Mouse (Mus musculus) mesoderm, embryonic 11.5 days (tissue): ENCODE data around the gene Ccno.

Source experiments
- DNase-seq: peaks from one replicate; pipeline ENCODE4 v3.0.0-alpha.2; 2012; ENCODE audit warnings: low read depth, low spot score

The Ccno gene

GRCm38 (mm10) chr13:112987532-112987943 lies at the start of gene Ccno:
Gene Ccno, plus strand, starts transcription at chr13:112987802.
- peak; percentile 94 for DNase-seq

- no peak for DNase-seq
Observed at GRCm38 (mm10) chr13:112938130-112938529, 49.5 kb upstream of the Ccno start.

GRCm38 (mm10) chr13:112941879-112942330 lies 45.7 kb upstream of the Ccno start:
- no peak for DNase-seq

GRCm38 (mm10) chr13:112945312-112945711 lies 42.3 kb upstream of the Ccno start:
- no peak for DNase-seq

- DNase-seq = no peak
Observed at GRCm38 (mm10) chr13:112945900-112946299, 41.7 kb upstream of the Ccno start.

GRCm38 (mm10) chr13:112954067-112954466 lies 33.5 kb upstream of the Ccno start:
- no peak for DNase-seq

- no peak for DNase-seq
Observed at GRCm38 (mm10) chr13:112963081-112963480, 24.5 kb upstream of the Ccno start.

- DNase-seq = no peak
Observed at GRCm38 (mm10) chr13:112964421-112964820, 23.2 kb upstream of the Ccno start.

- DNase-seq = no peak
Observed at GRCm38 (mm10) chr13:112967267-112967666, 20.3 kb upstream of the Ccno start.

GRCm38 (mm10) chr13:112976720-112977119 lies 10.9 kb upstream of the Ccno start:
- no peak for DNase-seq

GRCm38 (mm10) chr13:112985605-112986450 lies 1.8 kb upstream of the Ccno start:
- no peak for DNase-seq

- no peak for DNase-seq
Observed at GRCm38 (mm10) chr13:112986451-112986950, 1.1 kb upstream of the Ccno start.

- no peak for DNase-seq
Observed at GRCm38 (mm10) chr13:112987991-112988390, 389 bp downstream of the Ccno start.

- no peak for DNase-seq
Observed at GRCm38 (mm10) chr13:112988866-112989265, 1.3 kb downstream of the Ccno start.

- no peak for DNase-seq
Observed at GRCm38 (mm10) chr13:112989541-112989940, 1.9 kb downstream of the Ccno start.

- no peak for DNase-seq
Observed at GRCm38 (mm10) chr13:112990346-112990745, 2.7 kb downstream of the Ccno start.

GRCm38 (mm10) chr13:112993531-112994152 lies 6.0 kb downstream of the Ccno start, which contains the start of gene Mcidas:
Gene Mcidas, plus strand, starts transcription at chr13:112993845.
- no peak for DNase-seq

- DNase-seq = peak; percentile 67
Observed at GRCm38 (mm10) chr13:112994191-112994590, 6.6 kb downstream of the Ccno start.

- no peak for DNase-seq
Observed at GRCm38 (mm10) chr13:112996407-112996806, 8.8 kb downstream of the Ccno start.

GRCm38 (mm10) chr13:112997369-112997768 lies 9.8 kb downstream of the Ccno start:
- DNase-seq = no peak

- DNase-seq = peak; percentile 60
Observed at GRCm38 (mm10) chr13:112998427-112999201, 11.0 kb downstream of the Ccno start.

GRCm38 (mm10) chr13:113000090-113000489 lies 12.5 kb downstream of the Ccno start:
- DNase-seq = no peak
